Mouse (Mus musculus) liver, adult 2 months (tissue): ENCODE measurements around the gene Apobec2. TPM values are rescaled to one million over a fixed set of nuclear protein-coding genes. Genes with fewer than 3 reads are reported as not detected.

Experiments
- DNase-seq: peaks from one replicate; pipeline ENCODE4 v3.0.0-alpha.2; 2011; ENCODE audit warnings: low read depth, low spot score; ENCODE audit errors: extremely low read depth
- H3K27ac ChIP-seq: fragments of 200-500 bp; replicated peaks from 2 replicates; pipeline ENCODE4 v1.5.1; 2012; ENCODE audit warnings: low read depth, mild to moderate bottlenecking, control low read depth, inconsistent platforms, low read length; ENCODE audit not compliant: insufficient read depth
- H3K27me3 ChIP-seq: fragments of 200-500 bp; 2 replicates; pipeline ENCODE4 v1.6.1; 2012; ENCODE audit warnings: mild to moderate bottlenecking, moderate library complexity, low read length, inconsistent platforms; ENCODE audit not compliant: control insufficient read depth, insufficient read depth
- H3K36me3 ChIP-seq: fragments of 200-500 bp; 2 replicates; pipeline ENCODE4 v1.6.1; 2012; ENCODE audit warnings: low read length, inconsistent platforms; ENCODE audit not compliant: control insufficient read depth, insufficient read depth
- H3K4me1 ChIP-seq: fragments of 200-500 bp; 2 replicates; pipeline ENCODE4 v1.6.1; 2011; ENCODE audit warnings: low read length; ENCODE audit not compliant: control insufficient read depth, insufficient read depth
- H3K4me3 ChIP-seq: fragments of 200-500 bp; 2 replicates; pipeline ENCODE4 v1.5.1; 2011; ENCODE audit warnings: low read depth, mild to moderate bottlenecking, control low read depth, low read length, moderate library complexity; ENCODE audit not compliant: insufficient read depth
- H3K79me2 ChIP-seq: fragments of 200-500 bp; 2 replicates; pipeline ENCODE4 v1.6.1; 2012; ENCODE audit warnings: inconsistent platforms, mild to moderate bottlenecking, low read length, moderate library complexity; ENCODE audit not compliant: control insufficient read depth, insufficient read depth
- H3K9ac ChIP-seq: fragments of 200-500 bp; 2 replicates; pipeline ENCODE4 v1.6.1; 2012; ENCODE audit warnings: low read depth, mild to moderate bottlenecking, control low read depth, inconsistent platforms, low read length
- CTCF ChIP-seq: fragments of 200-500 bp; IDR thresholded peaks from 2 replicates; pipeline ENCODE4 v1.5.1; 2011; ENCODE audit warnings: low read depth, low read length, control low read depth
- POLR2A ChIP-seq: fragments of 200-500 bp; IDR thresholded peaks from 2 replicates; pipeline ENCODE4 v1.6.1; 2011; ENCODE audit warnings: low read length, control low read depth; ENCODE audit not compliant: insufficient read depth; ENCODE audit errors: extremely low read depth
- WGBS: fragments of 180-500 bp; shearing (Covaris S2); methylation state at CpG from one replicate; pipeline ENCODE4 v1.1.7; 2018; 5-methylcytosine and 5-hydroxymethylcytosine counted together
- polyA plus RNA-seq: library from polyadenylated mRNA; depleted of rRNA; stranded (reverse); fragments of >200 nt; gene quantifications from 2 replicates; pipeline ENCODE4 v1.2.3, GENCODE M21; 2012
- total RNA-seq: library from RNA; depleted of rRNA; stranded (reverse); fragments of >200 nt; gene quantifications from 2 replicates; pipeline ENCODE4 v1.2.3, GENCODE M21; 2014

The Apobec2 gene
- total and polyA plus RNA-seq, 2 experiments: 0.28 TPM; not detected in 1

DNA sequence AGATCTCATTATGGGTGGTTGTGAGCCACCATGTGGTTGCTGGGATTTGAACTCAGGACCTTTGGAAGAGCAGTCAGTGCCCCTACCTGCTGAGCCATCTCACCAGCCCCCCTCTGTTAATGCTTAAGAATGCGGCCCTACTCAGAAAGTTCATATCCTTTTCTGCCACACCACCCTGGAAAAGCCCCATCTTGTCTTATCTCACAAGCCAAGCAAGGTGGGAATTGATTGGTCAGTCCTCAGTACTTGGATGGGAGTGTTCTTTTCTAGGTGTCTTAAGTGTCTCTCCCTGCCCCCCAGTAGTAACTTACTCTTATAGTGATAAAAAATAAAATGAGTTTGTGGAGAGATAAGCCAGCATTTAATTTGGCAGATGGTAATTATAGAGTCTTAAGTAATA, 28.0 kb downstream of the Apobec2 start:
- Histone ChIP-seq H3K9ac (no peak overlapping the region), H3K27me3 (no peaks in the 10 kb centered on the region), H3K4me1 (0 out of 2 replicates have a peak, but pooled peaks cover 5% of the 10 kb centered on the region), H3K36me3 (peaks cover 5% of the 10 kb centered on the region), H3K27ac (no peak overlapping the region), H3K79me2 (peaks cover 28% of the 10 kb centered on the region; the same call in 1 of the 2 replicates), H3K4me3 (no peak overlapping the region)
- TF ChIP-seq CTCF (no peak), POLR2A (no peak)
- 93% methylated on average over 1 of the region's 1 CpGs for WGBS
- no peak for DNase-seq

DNA sequence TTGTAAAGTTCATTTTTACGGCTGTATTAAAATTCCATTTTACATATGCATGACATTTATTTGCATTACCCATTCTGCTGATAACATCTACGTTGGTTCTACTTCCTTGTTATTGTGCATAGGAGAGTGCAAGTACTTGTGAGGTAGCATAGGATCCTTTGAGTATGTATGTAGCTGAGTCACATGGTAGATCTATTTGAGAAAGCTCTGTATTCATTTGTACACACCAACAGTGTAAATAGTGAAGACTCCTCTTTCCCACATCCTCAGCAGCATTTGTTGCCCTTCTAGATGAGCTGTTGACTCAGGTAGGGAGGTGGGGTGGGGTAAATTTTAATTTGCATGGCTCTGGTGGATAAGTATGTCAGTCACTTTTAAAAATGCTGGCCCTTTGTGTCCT, 28.9 kb downstream of the Apobec2 start:
- H3K4me1 ChIP-seq: 0 out of 2 replicates have a peak, but pooled peaks cover 5% of the 10 kb centered on the region
- H3K9ac ChIP-seq: no peak overlapping the region
- peaks cover 28% of the 10 kb centered on the region; the same call in 1 of the 2 replicates for H3K79me2 ChIP-seq
- H3K27me3 ChIP-seq: no peaks in the 10 kb centered on the region
- 96% methylated on average over 2 of the region's 2 CpGs for WGBS
- TF ChIP-seq POLR2A: no peak
- TF ChIP-seq CTCF: no peak
- H3K36me3 ChIP-seq: peaks cover 13% of the 10 kb centered on the region
- no peak for DNase-seq
- no peak overlapping the region for H3K4me3 ChIP-seq
- no peak overlapping the region for H3K27ac ChIP-seq

DNA sequence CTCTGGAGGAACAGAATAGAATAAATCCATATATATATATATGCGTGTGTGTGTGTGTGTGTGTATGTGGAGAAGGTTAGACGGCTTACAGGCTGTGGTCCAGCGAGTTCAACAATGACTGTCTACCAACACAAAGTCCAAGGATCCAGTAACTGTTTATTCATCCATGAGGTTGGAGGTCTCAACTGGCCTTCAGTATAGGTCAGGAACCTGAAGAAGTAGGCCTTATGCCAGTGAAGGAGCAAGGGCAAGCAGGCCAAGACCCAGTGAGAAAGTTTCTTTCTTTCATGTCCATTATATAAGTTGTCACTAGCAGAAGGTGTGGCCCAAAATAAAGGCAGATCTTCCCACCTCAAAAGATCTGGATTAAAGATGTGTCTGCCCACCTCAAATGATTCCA, 30.0 kb downstream of the Apobec2 start:
- peak; percentile 6 for DNase-seq

DNA sequence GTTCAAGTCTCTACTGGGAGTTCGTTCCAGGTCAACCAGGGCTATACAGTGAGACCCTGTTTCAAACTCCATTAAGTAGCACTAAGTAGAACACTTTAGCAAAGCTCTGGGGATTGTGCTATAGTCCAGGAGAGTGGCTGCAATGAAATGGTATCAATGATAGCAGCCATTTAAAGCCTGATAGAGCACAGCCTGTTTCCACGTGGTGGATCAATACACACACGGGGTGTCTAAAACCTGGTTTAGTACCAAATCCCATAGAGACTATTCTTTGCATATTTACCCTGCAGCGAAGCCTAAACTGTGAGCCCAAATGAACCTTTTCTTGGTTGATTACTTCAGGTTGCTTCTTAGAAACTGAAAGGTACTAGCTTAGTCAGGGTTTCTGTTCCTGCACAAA, 31.0 kb downstream of the Apobec2 start:
- Histone ChIP-seq H3K27ac (no peak overlapping the region), H3K36me3 (peaks cover 29% of the 10 kb centered on the region), H3K4me1 (no peaks in the 10 kb centered on the region), H3K9ac (no peak overlapping the region), H3K27me3 (no peaks in the 10 kb centered on the region), H3K79me2 (peaks cover 24% of the 10 kb centered on the region; the same call in 1 of the 2 replicates), H3K4me3 (no peak overlapping the region)
- TF ChIP-seq POLR2A: no peak
- TF ChIP-seq CTCF: no peak
- whole genome bisulfite sequencing: 68% methylated on average over 4 of the region's 4 CpGs
- no peak for DNase-seq

More for the DNA sequence above, 30.0 kb downstream of the Apobec2 start:
- peaks cover 22% of the 10 kb centered on the region for H3K36me3 ChIP-seq
- no peak overlapping the region for H3K9ac ChIP-seq
- no peak overlapping the region for H3K4me3 ChIP-seq
- TF ChIP-seq CTCF: no peak
- TF ChIP-seq POLR2A: no peak
- no peaks in the 10 kb centered on the region for H3K27me3 ChIP-seq
- peaks cover 28% of the 10 kb centered on the region; the same call in 1 of the 2 replicates for H3K79me2 ChIP-seq
- no peaks in the 10 kb centered on the region for H3K4me1 ChIP-seq
- H3K27ac ChIP-seq: no peak overlapping the region
- WGBS: 67% methylated on average over 3 of the region's 3 CpGs

DNA sequence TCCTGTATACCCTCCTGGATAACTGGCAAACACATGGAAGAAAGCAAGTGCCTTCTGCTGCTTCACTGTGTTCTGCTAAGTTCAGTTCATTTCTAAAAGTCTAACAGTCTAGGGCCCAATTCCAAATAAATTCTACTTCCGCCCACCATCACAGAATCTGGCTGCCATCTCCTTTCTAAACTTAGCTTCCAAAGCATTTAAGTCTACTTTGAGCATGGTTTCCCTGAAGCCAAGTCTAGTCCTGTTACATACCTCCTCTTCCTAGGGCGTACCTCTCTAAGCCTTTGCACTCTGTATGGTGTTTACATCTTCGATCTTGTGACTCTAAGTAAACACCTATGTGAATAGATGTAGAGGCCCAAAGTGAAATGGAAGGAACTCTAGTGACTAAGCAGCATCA, 40.1 kb downstream of the Apobec2 start:
- no peaks in the 10 kb centered on the region for H3K4me1 ChIP-seq
- no peak overlapping the region for H3K9ac ChIP-seq
- H3K36me3 ChIP-seq: peaks cover 75% of the 10 kb centered on the region
- no peak for DNase-seq
- H3K27me3 ChIP-seq: no peaks in the 10 kb centered on the region
- no peak for TF ChIP-seq POLR2A
- TF ChIP-seq CTCF: no peak
- H3K4me3 ChIP-seq: no peak overlapping the region
- WGBS: 88% methylated on average over 3 of the region's 3 CpGs
- no peaks in the 10 kb centered on the region for H3K79me2 ChIP-seq
- H3K27ac ChIP-seq: no peak overlapping the region

DNA sequence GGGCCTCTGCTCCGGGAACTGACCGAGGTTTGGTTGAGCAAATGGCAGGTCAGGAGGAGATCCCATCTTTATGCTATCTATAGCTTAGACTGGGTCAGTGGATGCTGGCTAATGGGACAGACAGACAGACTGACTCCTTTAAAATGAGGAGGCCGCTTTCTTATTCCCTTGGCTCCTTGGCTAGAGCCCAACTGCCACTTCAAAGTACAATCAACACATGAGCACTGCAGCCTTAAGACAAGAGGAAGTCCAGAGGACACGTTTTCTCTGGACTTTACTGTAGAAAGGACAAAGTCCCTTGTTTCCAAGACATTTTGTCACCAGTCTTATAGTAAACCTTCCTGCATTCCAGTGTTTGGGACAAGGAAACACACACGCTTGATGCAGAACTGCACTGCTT, 41.3 kb downstream of the Apobec2 start:
- no peaks in the 10 kb centered on the region for H3K27me3 ChIP-seq
- peaks cover 76% of the 10 kb centered on the region for H3K36me3 ChIP-seq
- no peak for DNase-seq
- no peak overlapping the region for H3K27ac ChIP-seq
- H3K4me3 ChIP-seq: no peak overlapping the region
- TF ChIP-seq POLR2A (no peak), CTCF (no peak)
- no peaks in the 10 kb centered on the region for H3K4me1 ChIP-seq
- no peaks in the 10 kb centered on the region for H3K79me2 ChIP-seq
- no peak overlapping the region for H3K9ac ChIP-seq
- 95% methylated on average over 5 of the region's 5 CpGs for WGBS
